Mouse (Mus musculus) thymus, adult 2 months (tissue): ENCODE measurements around the gene Prodh2.

Source experiments
- CTCF ChIP-seq: fragments of 200-500 bp; IDR thresholded peaks from 2 replicates; pipeline ENCODE4 v1.5.1; 2012; ENCODE audit warnings: mild to moderate bottlenecking, control low read depth, low read length, moderate library complexity, borderline replicate concordance; ENCODE audit not compliant: control insufficient read depth, poor library complexity, insufficient read depth; ENCODE audit errors: extremely low read depth
- POLR2A ChIP-seq: fragments of 200-500 bp; IDR thresholded peaks from 2 replicates; pipeline ENCODE4 v1.6.1; 2012; ENCODE audit warnings: mild to moderate bottlenecking, low read length, control low read depth, moderate library complexity; ENCODE audit not compliant: control insufficient read depth, poor library complexity, insufficient read depth; ENCODE audit errors: extremely low read depth

- TF ChIP-seq CTCF: no peak
- TF ChIP-seq POLR2A: no peak
Observed at GRCm38 (mm10) chr7:30540572-30540971, 47.1 kb downstream of the Prodh2 start.
